Mouse (Mus musculus): Measurements from ENCODE around the gene Fgf13. TPM values are rescaled to one million over a fixed set of nuclear protein-coding genes. Genes with fewer than 3 reads are reported as not detected.

Fgf13 gene
- polyA plus RNA-seq, 1 experiment from 2014 or later = 10.5 TPM

DNA sequence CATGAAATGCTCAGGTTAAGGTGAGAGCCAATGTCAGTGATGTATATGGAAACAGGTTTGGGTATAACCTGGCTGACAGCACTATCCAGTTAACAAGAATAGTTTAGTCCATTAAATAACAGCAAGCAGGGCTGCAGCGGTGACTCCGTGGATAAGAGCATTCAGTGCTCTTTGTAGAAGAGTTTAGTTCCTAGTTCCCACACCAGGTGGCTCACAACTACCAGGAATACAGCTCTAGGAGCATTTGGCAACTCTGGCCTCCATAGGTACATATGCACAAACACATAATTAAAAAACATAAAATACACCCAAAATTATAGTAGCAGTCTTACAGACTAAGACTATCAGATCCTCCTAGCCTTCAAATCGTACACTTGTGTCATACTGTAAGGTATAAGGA lies 390.2 kb downstream of the Fgf13 start:
- no peaks in the 10 kb centered on the region for H3K9me3 ChIP-seq (ENCODE audit: control insufficient read depth, low read length)
- no peak overlapping the region for H3K4me3 ChIP-seq (ENCODE audit: low read depth, low read length)
- WGBS = 58% methylated on average over 3 of the region's 3 CpGs
- H3K27ac ChIP-seq (replicated peaks; ENCODE audit: low read depth, low read length) = no peak overlapping the region
- H3K27me3 ChIP-seq (ENCODE audit: control insufficient read depth, insufficient read depth, low read length) = no peaks in the 10 kb centered on the region
- no peaks in the 10 kb centered on the region for H3K4me1 ChIP-seq (ENCODE audit: control insufficient read depth, insufficient read depth, low read length)
- no peaks in the 10 kb centered on the region for H3K36me3 ChIP-seq (ENCODE audit: control insufficient read depth, insufficient read depth, low read length)
- H3K4me2 ChIP-seq (ENCODE audit: low read depth, severe bottlenecking) = no peak overlapping the region
- DNase-seq (ENCODE audit: low spot score) = no peak
- no peak for ATAC-seq (ENCODE audit: insufficient number of reproducible peaks, low FRiP score, low TSS enrichment, low read depth)
- no peak overlapping the region for H3K9ac ChIP-seq (ENCODE audit: low read length)

DNA sequence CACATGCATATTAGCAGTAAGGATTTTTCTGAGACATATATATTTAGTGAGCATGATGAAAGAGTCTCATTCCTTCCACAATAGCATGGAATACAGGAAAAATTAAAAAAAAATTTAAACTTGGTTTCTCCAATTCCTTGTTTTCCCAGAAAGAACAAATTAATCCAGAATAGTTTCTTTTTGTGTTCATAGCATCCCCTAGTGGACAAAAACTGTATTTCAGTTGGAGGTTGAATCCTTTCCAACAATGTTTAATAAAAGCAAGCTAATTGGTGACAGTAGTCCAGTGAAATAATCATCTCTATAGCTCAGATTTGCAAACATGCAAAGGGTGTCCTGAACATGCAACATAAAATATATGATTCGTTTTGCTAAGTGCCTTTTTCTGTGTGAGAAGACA lies 395.7 kb downstream of the Fgf13 start:
- H3K36me3 ChIP-seq (ENCODE audit: control insufficient read depth, insufficient read depth, low read length) = no peaks in the 10 kb centered on the region
- 8% methylated on average over 1 of the region's 1 CpGs for WGBS
- no peak overlapping the region for H3K4me2 ChIP-seq (ENCODE audit: low read depth, severe bottlenecking)
- no peaks in the 10 kb centered on the region for H3K27me3 ChIP-seq (ENCODE audit: control insufficient read depth, insufficient read depth, low read length)
- H3K9ac ChIP-seq (ENCODE audit: low read length) = no peak overlapping the region
- no peaks in the 10 kb centered on the region for H3K9me3 ChIP-seq (ENCODE audit: control insufficient read depth, low read length)
- DNase-seq (ENCODE audit: low spot score) (no peak), ATAC-seq (ENCODE audit: insufficient number of reproducible peaks, low FRiP score, low TSS enrichment, low read depth) (no peak)
- no peak overlapping the region for H3K4me3 ChIP-seq (ENCODE audit: low read depth, low read length)
- H3K27ac ChIP-seq (replicated peaks; ENCODE audit: low read depth, low read length) = no peak overlapping the region
- H3K4me1 ChIP-seq (ENCODE audit: control insufficient read depth, insufficient read depth, low read length) = no peaks in the 10 kb centered on the region

- no peaks in the 10 kb centered on the region for H3K9me3 ChIP-seq (ENCODE audit: control insufficient read depth, low read length)
- H3K9ac ChIP-seq (ENCODE audit: low read length) = no peak overlapping the region
- no peak overlapping the region for H3K27ac ChIP-seq (replicated peaks; ENCODE audit: low read depth, low read length)
- DNase-seq (ENCODE audit: low spot score) (no peak), ATAC-seq (ENCODE audit: insufficient number of reproducible peaks, low FRiP score, low TSS enrichment, low read depth) (no peak)
- H3K36me3 ChIP-seq (ENCODE audit: control insufficient read depth, insufficient read depth, low read length) = no peaks in the 10 kb centered on the region
- H3K4me3 ChIP-seq (ENCODE audit: low read depth, low read length) = no peak overlapping the region
- 89% methylated on average over 2 of the region's 2 CpGs for WGBS
- H3K27me3 ChIP-seq (ENCODE audit: control insufficient read depth, insufficient read depth, low read length) = no peaks in the 10 kb centered on the region
- no peak overlapping the region for H3K4me2 ChIP-seq (ENCODE audit: low read depth, severe bottlenecking)
- H3K4me1 ChIP-seq (ENCODE audit: control insufficient read depth, insufficient read depth, low read length) = no peaks in the 10 kb centered on the region
Observed at GRCm38 (mm10) chrX:59166763-59167162, 401.1 kb downstream of the Fgf13 start.

GRCm38 (mm10) chrX:59141947-59142346 lies 425.9 kb downstream of the Fgf13 start:
- H3K4me3 ChIP-seq (ENCODE audit: low read depth, low read length) = no peak overlapping the region
- no peak overlapping the region for H3K27ac ChIP-seq (replicated peaks; ENCODE audit: low read depth, low read length)
- DNase-seq (ENCODE audit: low spot score) (no peak), ATAC-seq (ENCODE audit: insufficient number of reproducible peaks, low FRiP score, low TSS enrichment, low read depth) (no peak)
- no peaks in the 10 kb centered on the region for H3K36me3 ChIP-seq (ENCODE audit: control insufficient read depth, insufficient read depth, low read length)
- no peaks in the 10 kb centered on the region for H3K27me3 ChIP-seq (ENCODE audit: control insufficient read depth, insufficient read depth, low read length)
- no peaks in the 10 kb centered on the region for H3K9me3 ChIP-seq (ENCODE audit: control insufficient read depth, low read length)
- no peak overlapping the region for H3K9ac ChIP-seq (ENCODE audit: low read length)
- no peak overlapping the region for H3K4me2 ChIP-seq (ENCODE audit: low read depth, severe bottlenecking)
- WGBS = 59% methylated on average over 2 of the region's 2 CpGs
- no peaks in the 10 kb centered on the region for H3K4me1 ChIP-seq (ENCODE audit: control insufficient read depth, insufficient read depth, low read length)

GRCm38 (mm10) chrX:59134928-59135361 lies 432.9 kb downstream of the Fgf13 start:
- 12% methylated on average over 8 of the region's 8 CpGs for WGBS
- no peaks in the 10 kb centered on the region for H3K36me3 ChIP-seq (ENCODE audit: control insufficient read depth, insufficient read depth, low read length)
- peak; percentile 70; the same call in 1 of the 2 replicates for ATAC-seq (ENCODE audit: insufficient number of reproducible peaks, low FRiP score, low TSS enrichment, low read depth)
- H3K9me3 ChIP-seq (ENCODE audit: control insufficient read depth, low read length) = no peaks in the 10 kb centered on the region
- DNase-seq (ENCODE audit: low spot score) = peak; percentile 66
- H3K27ac ChIP-seq (replicated peaks; ENCODE audit: low read depth, low read length) = no peak overlapping the region
- 0 out of 2 replicates have a peak, but pooled peaks cover 2% of the 10 kb centered on the region for H3K4me1 ChIP-seq (ENCODE audit: control insufficient read depth, insufficient read depth, low read length)
- H3K9ac ChIP-seq (ENCODE audit: low read length) = no peak overlapping the region
- H3K4me2 ChIP-seq (ENCODE audit: low read depth, severe bottlenecking) = peak overlapping the region; percentile 65
- peak overlapping the region; percentile 43 for H3K4me3 ChIP-seq (ENCODE audit: low read depth, low read length)
- H3K27me3 ChIP-seq (ENCODE audit: control insufficient read depth, insufficient read depth, low read length) = peaks cover 4% of the 10 kb centered on the region

- peak; percentile 85 for ATAC-seq (ENCODE audit: insufficient number of reproducible peaks, low FRiP score, low TSS enrichment, low read depth)
- Histone ChIP-seq H3K9ac (ENCODE audit: low read length) (peak overlapping the region; percentile 51), H3K4me2 (ENCODE audit: low read depth, severe bottlenecking) (peak overlapping the region; percentile 65), H3K4me3 (ENCODE audit: low read depth, low read length) (peak overlapping the region; percentile 43), H3K27me3 (ENCODE audit: control insufficient read depth, insufficient read depth, low read length) (peaks cover 4% of the 10 kb centered on the region), H3K4me1 (ENCODE audit: control insufficient read depth, insufficient read depth, low read length) (0 out of 2 replicates have a peak, but pooled peaks cover 2% of the 10 kb centered on the region), H3K27ac (replicated peaks; ENCODE audit: low read depth, low read length) (no peak overlapping the region), H3K9me3 (ENCODE audit: control insufficient read depth, low read length) (no peaks in the 10 kb centered on the region), H3K36me3 (ENCODE audit: control insufficient read depth, insufficient read depth, low read length) (no peaks in the 10 kb centered on the region)
- DNase-seq (ENCODE audit: low spot score) = peak; percentile 60
- WGBS = 18% methylated on average over 45 of the region's 75 CpGs
Observed at GRCm38 (mm10) chrX:59134166-59134861, 433.6 kb downstream of the Fgf13 start.

DNA sequence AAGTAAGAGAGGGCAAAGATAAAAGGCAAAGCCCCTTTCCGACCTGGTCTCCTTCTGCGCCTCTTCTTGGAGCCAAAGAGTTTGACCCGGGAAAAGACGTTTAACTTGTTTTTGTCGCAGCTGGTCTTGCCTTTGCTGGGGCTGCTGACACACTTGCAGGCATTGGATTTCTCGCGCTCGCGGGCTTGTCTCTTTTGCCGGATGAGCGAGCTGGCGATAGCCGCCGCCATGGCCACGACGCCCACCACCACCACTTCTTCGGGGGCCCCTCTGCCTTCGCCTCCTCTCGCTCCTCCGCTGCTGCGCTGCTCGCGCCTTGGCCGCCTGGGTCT lies 434.1 kb downstream of the Fgf13 start:
- H3K27ac ChIP-seq (replicated peaks; ENCODE audit: low read depth, low read length) = no peak overlapping the region

DNA sequence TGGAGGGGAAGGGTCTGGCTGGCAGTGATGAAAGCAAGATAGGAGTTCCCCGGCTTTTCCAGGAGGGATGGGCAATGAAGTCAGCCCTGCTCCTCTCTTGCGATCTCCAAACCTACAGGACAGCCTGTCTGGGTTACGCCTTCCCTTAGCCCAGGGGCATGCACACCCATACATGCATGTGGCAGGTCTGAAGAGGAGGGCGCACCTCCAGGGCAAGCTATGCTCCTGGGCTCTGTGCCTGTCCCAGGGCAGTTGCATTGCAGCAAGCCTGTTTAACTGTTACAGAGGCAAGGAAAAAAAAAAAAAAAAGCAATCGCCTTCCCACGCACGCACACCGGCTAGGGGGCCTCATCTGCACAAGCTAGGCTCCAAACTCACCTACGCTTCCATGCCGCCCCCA lies 434.5 kb downstream of the Fgf13 start:
- H3K4me1 ChIP-seq (ENCODE audit: control insufficient read depth, insufficient read depth, low read length) = 0 out of 2 replicates have a peak, but pooled peaks cover 2% of the 10 kb centered on the region
- no peak overlapping the region for H3K27ac ChIP-seq (replicated peaks; ENCODE audit: low read depth, low read length)
- no peaks in the 10 kb centered on the region for H3K36me3 ChIP-seq (ENCODE audit: control insufficient read depth, insufficient read depth, low read length)
- H3K4me3 ChIP-seq (ENCODE audit: low read depth, low read length) = peak overlapping the region; percentile 43
- DNase-seq (ENCODE audit: low spot score) (peak; percentile 30), ATAC-seq (ENCODE audit: insufficient number of reproducible peaks, low FRiP score, low TSS enrichment, low read depth) (no peak)
- peaks cover 4% of the 10 kb centered on the region for H3K27me3 ChIP-seq (ENCODE audit: control insufficient read depth, insufficient read depth, low read length)
- WGBS = 28% methylated on average over 10 of the region's 10 CpGs
- H3K4me2 ChIP-seq (ENCODE audit: low read depth, severe bottlenecking) = peak overlapping the region; percentile 65
- no peak overlapping the region for H3K9ac ChIP-seq (ENCODE audit: low read length)
- no peaks in the 10 kb centered on the region for H3K9me3 ChIP-seq (ENCODE audit: control insufficient read depth, low read length)

More for the DNA sequence above, 434.1 kb downstream of the Fgf13 start:
- Histone ChIP-seq H3K9ac (ENCODE audit: low read length) (peak overlapping the region; percentile 51), H3K4me2 (ENCODE audit: low read depth, severe bottlenecking) (peak overlapping the region; percentile 65), H3K4me1 (ENCODE audit: control insufficient read depth, insufficient read depth, low read length) (0 out of 2 replicates have a peak, but pooled peaks cover 2% of the 10 kb centered on the region), H3K4me3 (ENCODE audit: low read depth, low read length) (peak overlapping the region; percentile 43), H3K36me3 (ENCODE audit: control insufficient read depth, insufficient read depth, low read length) (no peaks in the 10 kb centered on the region), H3K9me3 (ENCODE audit: control insufficient read depth, low read length) (no peaks in the 10 kb centered on the region), H3K27me3 (ENCODE audit: control insufficient read depth, insufficient read depth, low read length) (peaks cover 4% of the 10 kb centered on the region)
- WGBS = 27% methylated on average over 22 of the region's 24 CpGs
- ATAC-seq (ENCODE audit: insufficient number of reproducible peaks, low FRiP score, low TSS enrichment, low read depth) = no peak
- no peak for DNase-seq (ENCODE audit: low spot score)

GRCm38 (mm10) chrX:59126637-59127036 lies 441.2 kb downstream of the Fgf13 start:
- Histone ChIP-seq H3K4me3 (ENCODE audit: low read depth, low read length) (no peak overlapping the region), H3K9ac (ENCODE audit: low read length) (no peak overlapping the region), H3K9me3 (ENCODE audit: control insufficient read depth, low read length) (no peaks in the 10 kb centered on the region), H3K4me2 (ENCODE audit: low read depth, severe bottlenecking) (no peak overlapping the region), H3K36me3 (ENCODE audit: control insufficient read depth, insufficient read depth, low read length) (no peaks in the 10 kb centered on the region), H3K27ac (replicated peaks; ENCODE audit: low read depth, low read length) (no peak overlapping the region), H3K27me3 (ENCODE audit: control insufficient read depth, insufficient read depth, low read length) (no peaks in the 10 kb centered on the region), H3K4me1 (ENCODE audit: control insufficient read depth, insufficient read depth, low read length) (no peaks in the 10 kb centered on the region)
- ATAC-seq (ENCODE audit: insufficient number of reproducible peaks, low FRiP score, low TSS enrichment, low read depth) = no peak
- DNase-seq (ENCODE audit: low spot score) = no peak
- WGBS = 74% methylated on average over 4 of the region's 4 CpGs

Measured in limb, embryonic 11.5 days (tissue).